Mouse (Mus musculus) lung, adult 2 months (tissue): ENCODE data around the gene Pclo. TPM values are rescaled to one million over a fixed set of nuclear protein-coding genes. Genes with fewer than 3 reads are reported as not detected.
"Not testable (repeated sequence)": the region's sequence is repeated elsewhere in the genome, so short reads cannot be mapped to it uniquely, and the experiment has no call there.

Source experiments
- DNase-seq: peaks from one replicate; pipeline ENCODE4 v3.0.0; 2022
- H3K4me1 ChIP-seq: fragments of 200-500 bp; 2 replicates; pipeline ENCODE4 v1.6.1; 2011; ENCODE audit warnings: low read length; ENCODE audit not compliant: control insufficient read depth, insufficient read depth
- H3K4me3 ChIP-seq: fragments of 200-500 bp; replicated peaks from 2 replicates; pipeline ENCODE3; 2011; ENCODE audit warnings: low read depth, mild to moderate bottlenecking, control low read depth, low read length; ENCODE audit errors: extremely low read depth
- CTCF ChIP-seq: fragments of 200-500 bp; IDR thresholded peaks from 2 replicates; pipeline ENCODE4 v1.5.1; 2011; ENCODE audit warnings: mild to moderate bottlenecking, low read length, control low read depth; ENCODE audit not compliant: insufficient read depth
- POLR2A ChIP-seq: fragments of 200-500 bp; IDR thresholded peaks from 2 replicates; pipeline ENCODE4 v1.6.1; 2011; ENCODE audit warnings: low read depth, mild to moderate bottlenecking, control low read depth, low read length, borderline replicate concordance; ENCODE audit errors: extremely low read depth
- WGBS: fragments of 180-500 bp; shearing (Covaris S2); methylation state at CpG from one replicate; pipeline ENCODE4 v1.1.7; 2018; 5-methylcytosine and 5-hydroxymethylcytosine counted together
- polyA plus RNA-seq: library from polyadenylated mRNA; depleted of rRNA; stranded (reverse); fragments of >200 nt; gene quantifications from 2 replicates; pipeline ENCODE4 v1.2.3, GENCODE M21; 2012; rRNA removed

The Pclo gene
- polyA plus RNA-seq: 0.35 and 0.52 TPM in 2 replicates

GRCm38 (mm10) chr5:14514631-14515523 is at the start of gene Pclo:
Pclo (plus strand) TSS chr5:14514918.
- 1% methylated on average over 88 of the region's 89 CpGs for WGBS
- TF ChIP-seq CTCF: no peak
- TF ChIP-seq POLR2A: no peak
- Histone ChIP-seq H3K4me1 (no peaks in the 10 kb centered on the region; the same call in 1 of the 2 replicates), H3K4me3 (peak within 1 kb of the TSS; percentile 99)
- DNase-seq: peak; percentile 66

GRCm38 (mm10) chr5:14494431-14494830 is 20.3 kb upstream of the Pclo start:
- H3K4me3 ChIP-seq, DNase-seq, H3K4me1 ChIP-seq: not testable (repeated sequence)
- 55% methylated on average over 2 of the region's 2 CpGs for WGBS

- WGBS: 66% methylated on average over 1 of the region's 1 CpGs
- no peak overlapping the region for H3K4me3 ChIP-seq
- no peak for TF ChIP-seq CTCF
- TF ChIP-seq POLR2A: no peak
- H3K4me1 ChIP-seq: no peaks in the 10 kb centered on the region
- DNase-seq: no peak
These were observed 6.2 kb upstream of the Pclo start for GRCm38 (mm10) chr5:14508522-14508921.

- TF ChIP-seq POLR2A (no peak), CTCF (no peak)
- H3K4me3 ChIP-seq: no peak overlapping the region
- no peaks in the 10 kb centered on the region for H3K4me1 ChIP-seq
- 73% methylated on average over 1 of the region's 1 CpGs for WGBS
- DNase-seq: no peak
These were observed 5.1 kb upstream of the Pclo start for GRCm38 (mm10) chr5:14509621-14510020.

GRCm38 (mm10) chr5:14518131-14518832 is 3.6 kb downstream of the Pclo start:
- WGBS: 66% methylated on average over 4 of the region's 4 CpGs
- Histone ChIP-seq H3K4me3 (no peak overlapping the region), H3K4me1 (no peaks in the 10 kb centered on the region; the same call in 1 of the 2 replicates)
- DNase-seq: no peak
- TF ChIP-seq CTCF: no peak
- TF ChIP-seq POLR2A: no peak

GRCm38 (mm10) chr5:14522006-14522405 is 7.3 kb downstream of the Pclo start:
- TF ChIP-seq CTCF (no peak), POLR2A (no peak)
- 76% methylated on average over 4 of the region's 4 CpGs for WGBS
- no peak for DNase-seq
- no peaks in the 10 kb centered on the region for H3K4me1 ChIP-seq
- H3K4me3 ChIP-seq: no peak overlapping the region

GRCm38 (mm10) chr5:14526038-14526437 is 11.3 kb downstream of the Pclo start:
- Histone ChIP-seq H3K4me3 (no peak overlapping the region), H3K4me1 (no peaks in the 10 kb centered on the region)
- TF ChIP-seq POLR2A (no peak), CTCF (no peak)
- no peak for DNase-seq

- no peak overlapping the region for H3K4me3 ChIP-seq
- no peaks in the 10 kb centered on the region for H3K4me1 ChIP-seq
- DNase-seq: no peak
- TF ChIP-seq POLR2A: no peak
- TF ChIP-seq CTCF: no peak
- WGBS: 59% methylated on average over 1 of the region's 1 CpGs
These were observed 13.1 kb downstream of the Pclo start for GRCm38 (mm10) chr5:14527796-14528195.

GRCm38 (mm10) chr5:14531906-14532305 is 17.2 kb downstream of the Pclo start:
- 87% methylated on average over 2 of the region's 2 CpGs for WGBS
- TF ChIP-seq CTCF (no peak), POLR2A (no peak)
- no peaks in the 10 kb centered on the region for H3K4me1 ChIP-seq
- DNase-seq: no peak
- no peak overlapping the region for H3K4me3 ChIP-seq

GRCm38 (mm10) chr5:14539346-14539745 is 24.6 kb downstream of the Pclo start:
- 75% methylated on average over 6 of the region's 6 CpGs for WGBS
- TF ChIP-seq POLR2A: no peak
- no peak for TF ChIP-seq CTCF
- DNase-seq: no peak
- no peak overlapping the region for H3K4me3 ChIP-seq
- H3K4me1 ChIP-seq: no peaks in the 10 kb centered on the region
